8 mouse cellular contexts compared by ENCODE assay signal in genomic region chr3:145576482-145576822, GRCm38 (mm10). TPM values are rescaled to one million over a fixed set of nuclear protein-coding genes. Genes with fewer than 3 reads are reported as not detected.
DNase-seq lines count a peak whose midpoint lies in the region; ATAC-seq and TF ChIP-seq lines count a peak whose summit lies in the region.

No protein-coding gene starts in this region.

- H3ac ChIP-seq in myocyte (ENCODE audit: control insufficient read depth, insufficient read length) = peak overlapping the region; percentile 5

- peaks cover 8% of the 10 kb centered on the region; the same call in 1 of the 2 replicates for H3K4me1 ChIP-seq in kidney, embryonic 14.5 days (ENCODE audit: control insufficient read depth, insufficient read depth, low read length)
- 0 out of 2 replicates have a peak, but pooled peaks cover 2% of the 10 kb centered on the region for H3K4me1 ChIP-seq in embryonic facial prominence, embryonic 11.5 days (ENCODE audit: control insufficient read depth, insufficient read depth, low read length)
- no peaks in the 10 kb centered on the region for H3K4me1 ChIP-seq in intestine, postnatal 0 days (replicated peaks; ENCODE audit: control insufficient read depth, insufficient read depth, low read length)

- peak overlapping the region; percentile 88 for H3K4me2 ChIP-seq in kidney, embryonic 14.5 days (replicated peaks; ENCODE audit: low read depth, low read length)
- peak overlapping the region; percentile 71 for H3K4me2 ChIP-seq in embryonic facial prominence, embryonic 11.5 days (ENCODE audit: low read depth, low read length)
- H3K4me2 ChIP-seq in intestine, postnatal 0 days (replicated peaks; ENCODE audit: low read depth) = peak overlapping the region; percentile 81
- H3K4me2 ChIP-seq in myocyte (ENCODE audit: low read depth) = peak overlapping the region; percentile 77

- no peaks in the 10 kb centered on the region for H3K9me3 ChIP-seq in kidney, embryonic 14.5 days (ENCODE audit: control insufficient read depth, low read length)
- no peaks in the 10 kb centered on the region for H3K9me3 ChIP-seq in embryonic facial prominence, embryonic 11.5 days (replicated peaks; ENCODE audit: control insufficient read depth, low read length)
- H3K9me3 ChIP-seq in intestine, postnatal 0 days (ENCODE audit: control insufficient read depth) = no peaks in the 10 kb centered on the region

- DNase-seq in kidney, adult 8-10 months = no peak
- no peak for DNase-seq in embryonic facial prominence, embryonic 11.5 days (ENCODE audit: low spot score)
- no peak for DNase-seq in layer of hippocampus, adult 8-10 months (ENCODE audit: low spot score in 2 of 2)
- DNase-seq in thymus, postnatal 36 days = no peak
- DNase-seq in ovary, postnatal 14 days (ENCODE audit: low spot score) = no peak

- no peaks in the 10 kb centered on the region for H3K27me3 ChIP-seq in kidney, embryonic 14.5 days (ENCODE audit: control insufficient read depth, insufficient read depth, low read length)
- H3K27me3 ChIP-seq in embryonic facial prominence, embryonic 11.5 days (ENCODE audit: control insufficient read depth, insufficient read depth, low read length) = no peaks in the 10 kb centered on the region
- H3K27me3 ChIP-seq in intestine, postnatal 0 days (replicated peaks; ENCODE audit: control insufficient read depth, insufficient read depth, low read length) = no peaks in the 10 kb centered on the region
- H3K27me3 ChIP-seq in myocyte (ENCODE audit: control insufficient read depth, insufficient read depth, insufficient read length) = no peaks in the 10 kb centered on the region

- no peak for TF ChIP-seq POLR2A in myocyte (IDR thresholded peaks at IDR 0.05; ENCODE audit: insufficient read length, low read depth)

- WGBS in kidney, embryonic 14.5 days = 0% methylated on average over 11 of the region's 11 CpGs
- under 1% methylated on average over 11 of the region's 11 CpGs for WGBS in embryonic facial prominence, embryonic 11.5 days
- WGBS in intestine, postnatal 0 days = 0% methylated on average over 11 of the region's 11 CpGs

- no peak overlapping the region for H3K27ac ChIP-seq in kidney, embryonic 14.5 days (ENCODE audit: low read depth, low read length)
- no peak overlapping the region for H3K27ac ChIP-seq in embryonic facial prominence, embryonic 11.5 days (replicated peaks; ENCODE audit: low read depth, low read length)
- no peak overlapping the region for H3K27ac ChIP-seq in intestine, postnatal 0 days (ENCODE audit: low read depth, low read length)

- H3K36me3 ChIP-seq in kidney, embryonic 14.5 days (ENCODE audit: control insufficient read depth, insufficient read depth, low read length) = peaks cover 32% of the 10 kb centered on the region
- no peaks in the 10 kb centered on the region; the same call in none of the 2 replicates for H3K36me3 ChIP-seq in embryonic facial prominence, embryonic 11.5 days (replicated peaks; ENCODE audit: control insufficient read depth, insufficient read depth, low read depth, low read length)
- peaks cover 21% of the 10 kb centered on the region for H3K36me3 ChIP-seq in intestine, postnatal 0 days (ENCODE audit: control insufficient read depth, insufficient read depth)
- H3K36me3 ChIP-seq in myocyte (ENCODE audit: control insufficient read depth, insufficient read depth) = peaks cover 13% of the 10 kb centered on the region

- TF ChIP-seq CTCF in intestine, postnatal 0 days (IDR thresholded peaks at IDR 0.05; ENCODE audit: low read depth) = no peak

- peak overlapping the region; percentile 73 for H3K9ac ChIP-seq in kidney, embryonic 14.5 days (ENCODE audit: low read depth, low read length)
- H3K9ac ChIP-seq in embryonic facial prominence, embryonic 11.5 days (replicated peaks; ENCODE audit: low read length) = peak overlapping the region; percentile 70
- H3K9ac ChIP-seq in intestine, postnatal 0 days (ENCODE audit: low read depth, low read length) = peak overlapping the region; percentile 53

- ATAC-seq in kidney, embryonic 14.5 days (ENCODE audit: low FRiP score, low TSS enrichment) = no peak
- ATAC-seq in embryonic facial prominence, embryonic 11.5 days (replicated peaks; ENCODE audit: insufficient number of reproducible peaks, low FRiP score, low TSS enrichment, low read depth) = peak; percentile 22; the same call in 1 of the 2 replicates
- peak; percentile 55; the same call in 1 of the 2 replicates for ATAC-seq in intestine, postnatal 0 days

- peaks cover 39% of the 10 kb centered on the region for H3K79me2 ChIP-seq in myocyte (ENCODE audit: control insufficient read depth, insufficient read depth)

- peak overlapping the region; percentile 92 for H3K4me3 ChIP-seq in kidney, embryonic 14.5 days (ENCODE audit: low read length)
- peak overlapping the region; percentile 74 for H3K4me3 ChIP-seq in embryonic facial prominence, embryonic 11.5 days (ENCODE audit: low read depth, low read length)
- H3K4me3 ChIP-seq in intestine, postnatal 0 days (ENCODE audit: low read depth, low read length) = peak overlapping the region; percentile 78
- peak overlapping the region; percentile 88 for H3K4me3 ChIP-seq in myocyte

TF ChIP-seq in myocyte, 11 proteins besides CTCF, POLR2A, EP300 and RAD21:
- TF ChIP-seq POLR2AphosphoS2 (IDR thresholded peaks at IDR 0.05; ENCODE audit: insufficient read length, low read depth) = no peak
- no peak for TF ChIP-seq TCF12 (IDR thresholded peaks at IDR 0.05; ENCODE audit: insufficient read depth, poor library complexity, severe bottlenecking)
- no peak for TF ChIP-seq TCF3 (IDR thresholded peaks at IDR 0.05; ENCODE audit: insufficient read length, low read depth)
- no peak for TF ChIP-seq REST (IDR thresholded peaks at IDR 0.05; ENCODE audit: insufficient read depth, insufficient read length)
- TF ChIP-seq MAX (IDR thresholded peaks at IDR 0.05; ENCODE audit: low read depth) = no peak
- no peak for TF ChIP-seq MYOD1 (IDR thresholded peaks at IDR 0.05; ENCODE audit: control insufficient read depth in 1 of 3, insufficient read length in 2 of 3, low read depth in 2 of 3)
- TF ChIP-seq CEBPB (IDR thresholded peaks at IDR 0.05; ENCODE audit: insufficient read depth, poor library complexity, severe bottlenecking) = no peak
- no peak for TF ChIP-seq SRF (IDR thresholded peaks at IDR 0.05; ENCODE audit: control insufficient read depth, insufficient read length, low read depth)
- no peak for TF ChIP-seq E2F4 (IDR thresholded peaks at IDR 0.05; ENCODE audit: insufficient read depth)

RNA-seq across cellular contexts. Expression of gene Znhit6, which starts 0.4 kb away (rescaled TPM):
- polyA plus RNA-seq in kidney, embryonic 14.5 days (2014; fragmentation: Nextera tagmentation; extraction: Ambion mirVana) = 36.2 and 41.7 TPM in 2 replicates
- polyA plus RNA-seq in embryonic facial prominence, embryonic 11.5 days (2014; fragmentation: Nextera tagmentation; extraction: Ambion mirVana) = 47.2 and 47.5 TPM in 2 replicates
- 13.1 and 15.9 TPM in 2 replicates for polyA plus RNA-seq in intestine, postnatal 0 days (2015; fragmentation: Nextera tagmentation; extraction: Ambion mirVana)
- polyA plus RNA-seq in myocyte (2012; fragmentation: generic; extraction: Trizol) = 20.6 TPM
- 10 to 100 TPM; 16.5 to 19.4 (median 17.8) TPM for total RNA-seq in layer of hippocampus, adult 8-10 months (2022)
